Mouse (Mus musculus) hematopoietic stem cell, adult 5-6 weeks (primary cell): Measurements from ENCODE around the gene Rpl3. TPM values are rescaled to one million over a fixed set of nuclear protein-coding genes. Genes with fewer than 3 reads are reported as not detected.
A peak's percentile ranks its signal among the peaks of the same experiment; 100 is the strongest.

ENCODE experiments used
- ATAC-seq, 2 experiments: fragments of 125-278 bp in 1 of 2; replicated peaks in 1 of 2; 2 replicates each; pipeline ENCODE4 v1.8.0; 2016 to 2017; ENCODE audit warnings: inconsistent platforms in 2 of 2, mild to moderate bottlenecking in 2 of 2, moderate number of reproducible peaks in 2 of 2, low read depth in 1 of 2, moderate TSS enrichment in 1 of 2; ENCODE audit not compliant: low FRiP score in 2 of 2, poor library complexity in 2 of 2, severe bottlenecking in 2 of 2, insufficient read depth in 1 of 2, low TSS enrichment in 1 of 2
- total RNA-seq: library from RNA; stranded (forward); fragments of 172-1452, 232-1000 nt; gene quantifications from 2 replicates; pipeline ENCODE4 v1.2.3, GENCODE M21; 2017

Gene Rpl3
- total RNA-seq, 1 experiment from 2014 or later = 3,283 TPM

GRCm38 (mm10) chr15:80096946-80097881, 5.5 kb upstream of the Rpl3 start:
- peak; percentile 46 to 72 for ATAC-seq

GRCm38 (mm10) chr15:80096406-80096805, 4.7 kb upstream of the Rpl3 start:
- ATAC-seq = no peak

- no peak for ATAC-seq
Observed at GRCm38 (mm10) chr15:80095596-80095995, 3.9 kb upstream of the Rpl3 start.

- ATAC-seq = no peak
Observed at GRCm38 (mm10) chr15:80094201-80094600, 2.5 kb upstream of the Rpl3 start.

- ATAC-seq = no peak
Observed at GRCm38 (mm10) chr15:80092599-80092998, 931 bp upstream of the Rpl3 start.

- no peak for ATAC-seq
Observed at GRCm38 (mm10) chr15:80092041-80092441, 373 bp upstream of the Rpl3 start.

GRCm38 (mm10) chr15:80090741-80091120, 937 bp downstream of the Rpl3 start:
- no peak for ATAC-seq

GRCm38 (mm10) chr15:80090155-80090554, 1.5 kb downstream of the Rpl3 start:
- no peak for ATAC-seq

GRCm38 (mm10) chr15:80088637-80089036, 3.0 kb downstream of the Rpl3 start:
- peak; percentile 89 to 91 for ATAC-seq

- ATAC-seq = no peak
Observed at GRCm38 (mm10) chr15:80087406-80088012, 4.2 kb downstream of the Rpl3 start.

- ATAC-seq = no peak; a peak in 1 of 4 replicates
Observed at GRCm38 (mm10) chr15:80083740-80084139, 7.9 kb downstream of the Rpl3 start.

GRCm38 (mm10) chr15:80083276-80083731, 8.4 kb downstream of the Rpl3 start:
- peak; percentile 94 to 95 for ATAC-seq

GRCm38 (mm10) chr15:80082661-80083275, 8.9 kb downstream of the Rpl3 start:
- no peak for ATAC-seq

GRCm38 (mm10) chr15:80081801-80082546, 9.7 kb downstream of the Rpl3 start:
- ATAC-seq = no peak

GRCm38 (mm10) chr15:80080711-80081615, 10.7 kb downstream of the Rpl3 start:
- no peak for ATAC-seq

GRCm38 (mm10) chr15:80079954-80080353, 11.7 kb downstream of the Rpl3 start:
- ATAC-seq = no peak
